Mouse (Mus musculus) adrenal gland, postnatal 36 days (tissue): ENCODE data around the gene Reep6. TPM values are rescaled to one million over a fixed set of nuclear protein-coding genes. Genes with fewer than 3 reads are reported as not detected.

ENCODE experiments used
- DNase-seq, 2 experiments: peaks; one replicate each; pipeline ENCODE4 v3.0.0; 2021; ENCODE audit warnings: mixed read lengths in 1 of 2
- long read RNA-seq, 2 experiments: library from polyadenylated mRNA; stranded (forward); transcript quantifications; one replicate each; pipeline ENCODE4 v2.0.0; 2021; ENCODE audit warnings: borderline sequencing depth in 2 of 2
- total RNA-seq, 2 experiments: library from RNA; stranded (reverse); gene quantifications; 2 replicates each; pipeline ENCODE4 v1.2.3; 2021

Reep6 gene
- 10 to 100 TPM; 11.0 to 13.7 TPM for total RNA-seq
- long read RNA-seq, experiment 1, transcript Reep6-203 (5 exons, 2,127 nt) = major isoform, 18 of 20 reads
- long read RNA-seq, experiment 1, partial matches to known transcripts = 1 of 20 reads
- long read RNA-seq, experiment 1, other reads (novel, unspliced or antisense) = 1 of 20 reads
- long read RNA-seq, experiment 2, transcript Reep6-203 (5 exons, 2,127 nt) = major isoform, 11 of 15 reads
- long read RNA-seq, experiment 2, partial matches to known transcripts = 3 of 15 reads
- long read RNA-seq, experiment 2, other reads (novel, unspliced or antisense) = 1 of 15 reads

DNA sequence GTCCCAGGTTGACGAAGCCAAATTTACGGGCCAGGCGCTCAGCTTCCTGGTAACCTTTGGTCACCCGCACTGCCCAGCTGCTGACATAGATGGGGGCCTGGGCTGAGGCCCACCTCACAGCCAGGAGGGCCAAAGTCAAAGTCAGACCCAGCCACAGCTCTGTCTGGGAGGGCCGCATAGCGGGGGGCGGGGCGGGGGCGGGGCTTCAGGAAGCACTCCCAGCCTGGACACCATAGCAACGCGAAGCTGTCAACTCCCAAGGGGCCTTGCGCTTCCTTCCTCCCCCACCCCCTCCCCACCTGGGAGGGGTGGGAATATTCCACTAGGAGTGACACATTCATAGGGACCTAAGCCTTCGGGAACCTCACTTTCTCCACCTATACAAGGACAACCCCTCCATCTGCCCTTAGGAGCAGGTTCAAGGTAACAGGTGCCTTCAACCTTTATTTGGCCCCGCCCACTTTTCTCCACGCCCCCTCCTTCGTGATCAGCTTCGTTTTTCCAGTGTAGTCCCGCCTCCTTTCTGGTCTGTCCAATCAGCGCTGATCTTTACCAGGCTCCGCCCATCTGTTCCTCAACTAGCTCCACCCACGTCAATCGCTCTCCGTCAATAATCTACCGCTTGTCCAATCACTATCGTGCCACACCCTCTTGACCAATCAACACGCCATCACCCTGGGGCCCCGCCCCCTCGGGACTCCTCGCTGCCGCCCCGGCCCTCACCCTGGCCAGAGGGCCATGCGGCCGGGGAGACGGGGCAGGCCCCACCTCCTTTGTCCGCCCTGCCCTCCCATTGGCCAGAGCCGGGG is at the start of gene Reep6, which contains the start of gene Pcsk4:
Gene Reep6 (plus strand): TSS at position 681 of the 809 bp plus-strand sequence.
Gene Pcsk4 (minus strand): TSS at position 226 of the 809 bp plus-strand sequence.
- DNase-seq = peak; percentile 95 to 99

- peak; percentile 70 to 73 for DNase-seq
Measured at GRCm38 (mm10) chr10:80281304-80281703, 48.4 kb upstream of the Reep6 start.

GRCm38 (mm10) chr10:80281921-80282371 is 47.8 kb upstream of the Reep6 start:
- DNase-seq = peak; percentile 53 to 81

- no peak for DNase-seq
Measured at GRCm38 (mm10) chr10:80282481-80283441, 47.0 kb upstream of the Reep6 start.

DNA sequence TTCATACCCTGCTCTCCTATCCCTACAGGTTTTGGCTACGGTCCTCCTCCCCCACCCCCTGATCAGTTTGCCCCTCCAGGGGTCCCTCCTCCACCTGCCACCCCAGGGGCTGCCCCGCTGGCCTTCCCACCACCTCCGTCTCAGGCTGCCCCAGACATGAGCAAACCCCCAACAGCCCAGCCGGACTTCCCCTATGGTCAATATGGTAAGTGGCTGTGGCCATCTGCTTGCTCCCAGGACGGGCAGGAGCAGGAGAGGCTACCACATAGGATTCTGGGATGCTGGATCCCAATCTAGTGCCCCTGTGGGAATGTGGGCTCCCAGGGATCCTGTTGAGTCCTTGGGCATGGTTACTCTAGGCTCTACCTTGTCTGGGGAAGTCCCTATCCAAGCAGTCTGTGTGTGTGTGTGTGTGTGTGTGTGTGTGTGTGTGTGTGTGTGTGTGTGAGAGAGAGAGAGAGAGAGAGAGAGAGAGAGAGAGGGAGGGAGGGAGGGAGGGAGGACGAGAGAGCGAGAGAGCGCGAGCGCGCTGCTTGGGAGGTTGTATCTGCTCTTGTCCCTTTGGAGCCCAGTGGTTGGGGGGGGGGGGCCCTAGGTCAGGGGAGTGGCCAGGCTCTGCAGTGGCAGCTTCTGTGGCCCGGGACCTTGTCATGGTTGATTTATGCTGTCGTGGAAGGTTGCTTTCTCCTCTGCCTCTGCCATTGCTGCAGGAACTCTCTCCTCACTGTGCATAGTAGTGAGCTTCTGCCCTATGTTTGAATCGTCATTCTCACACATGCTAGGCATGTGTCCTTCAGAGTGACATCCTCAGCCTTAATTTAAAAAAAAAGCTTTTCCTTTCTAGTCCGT is 44.3 kb upstream of the Reep6 start:
- peak; percentile 75 to 79 for DNase-seq

- DNase-seq = no peak
Measured at GRCm38 (mm10) chr10:80288097-80288496, 41.7 kb upstream of the Reep6 start.

- no peak for DNase-seq
Measured at GRCm38 (mm10) chr10:80288657-80289056, 41.1 kb upstream of the Reep6 start.

GRCm38 (mm10) chr10:80292251-80293146 is 37.3 kb upstream of the Reep6 start, which contains the start of gene Rps15:
Gene Rps15, plus strand, starts transcription at chr10:80292453.
- peak; percentile 96 to 98 for DNase-seq

DNA sequence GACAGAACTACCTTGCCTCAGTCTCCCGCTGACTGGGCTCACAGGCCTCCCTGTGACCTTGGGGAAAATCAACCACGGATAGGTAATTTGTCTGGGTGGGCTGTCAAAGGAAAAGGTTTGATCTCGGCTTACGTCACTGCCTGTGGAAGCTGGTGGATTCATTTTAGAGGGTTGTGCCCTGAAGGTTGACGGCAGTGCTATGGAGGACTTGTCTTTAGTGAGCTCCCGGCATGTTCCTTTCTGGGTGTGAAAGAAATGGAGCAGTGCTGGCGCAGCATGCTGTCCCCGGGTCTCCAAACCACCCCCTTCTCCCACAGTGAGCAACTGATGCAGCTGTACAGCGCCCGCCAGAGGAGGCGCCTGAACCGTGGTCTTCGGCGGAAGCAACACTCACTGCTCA is 36.4 kb upstream of the Reep6 start:
- DNase-seq = no peak

DNA sequence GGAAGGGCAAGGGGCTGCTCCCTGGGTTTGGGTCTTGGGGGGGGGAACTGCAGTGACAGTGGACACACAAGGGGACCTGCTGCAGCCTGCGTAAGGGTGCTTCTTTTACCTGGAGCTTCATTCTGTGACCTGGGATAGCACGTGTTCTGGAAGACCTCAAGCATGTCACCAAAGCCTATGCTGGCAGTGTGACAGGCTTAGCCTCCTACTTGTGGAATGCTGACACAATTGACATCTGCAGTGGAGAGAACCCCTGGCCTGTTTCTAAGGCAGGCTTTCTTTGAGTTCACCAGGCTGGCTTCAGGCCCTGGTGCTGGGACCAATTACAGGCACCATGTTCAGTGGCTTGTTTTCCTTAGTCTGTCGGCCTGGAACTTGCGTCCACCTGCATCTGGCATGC is 35.4 kb upstream of the Reep6 start:
- DNase-seq = no peak

- no peak for DNase-seq
Measured at GRCm38 (mm10) chr10:80294788-80295303, 34.9 kb upstream of the Reep6 start.

DNA sequence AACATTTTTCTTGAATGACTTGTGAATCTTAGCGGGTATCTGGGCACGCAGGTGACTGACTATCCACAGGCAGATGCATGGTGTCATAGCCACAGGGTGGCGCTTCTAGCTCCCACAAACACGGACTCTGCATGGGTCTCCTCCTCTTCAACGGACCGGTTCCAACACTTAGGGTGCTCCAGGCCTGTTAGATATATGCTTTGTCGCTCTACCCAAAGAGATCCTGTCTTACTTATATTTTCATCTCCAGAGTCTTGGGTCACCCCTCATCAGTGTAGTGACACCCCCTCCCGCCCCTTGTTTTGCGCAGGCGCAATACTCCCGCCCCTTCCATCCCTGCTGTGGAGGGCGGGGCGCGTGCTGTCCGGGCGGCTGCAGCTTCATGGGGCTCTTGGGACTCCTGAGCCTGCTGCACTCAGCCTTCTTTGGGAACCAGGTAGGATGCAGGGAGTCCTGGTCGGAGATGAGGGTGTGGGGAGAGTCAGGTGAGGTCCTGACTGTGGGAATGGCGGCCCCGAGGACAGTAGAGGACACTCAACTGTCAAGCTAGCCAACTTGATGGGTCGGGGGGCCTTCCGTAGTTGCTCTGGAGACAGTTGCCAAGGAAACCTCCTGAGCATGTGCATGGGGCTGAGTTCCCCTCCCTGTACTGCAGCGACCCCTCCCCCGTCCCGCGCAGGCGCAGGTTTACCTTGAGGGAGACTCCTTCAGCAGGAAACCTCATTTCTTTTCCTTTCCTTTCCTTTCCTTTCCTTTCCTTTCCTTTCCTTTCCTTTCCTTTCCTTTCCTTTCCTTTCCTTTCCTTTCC is 33.9 kb upstream of the Reep6 start, which contains the start of gene Apc2:
Gene Apc2 (plus strand): TSS at position 360 of the 808 bp plus-strand sequence.
- DNase-seq = peak; percentile 78 to 85

DNA sequence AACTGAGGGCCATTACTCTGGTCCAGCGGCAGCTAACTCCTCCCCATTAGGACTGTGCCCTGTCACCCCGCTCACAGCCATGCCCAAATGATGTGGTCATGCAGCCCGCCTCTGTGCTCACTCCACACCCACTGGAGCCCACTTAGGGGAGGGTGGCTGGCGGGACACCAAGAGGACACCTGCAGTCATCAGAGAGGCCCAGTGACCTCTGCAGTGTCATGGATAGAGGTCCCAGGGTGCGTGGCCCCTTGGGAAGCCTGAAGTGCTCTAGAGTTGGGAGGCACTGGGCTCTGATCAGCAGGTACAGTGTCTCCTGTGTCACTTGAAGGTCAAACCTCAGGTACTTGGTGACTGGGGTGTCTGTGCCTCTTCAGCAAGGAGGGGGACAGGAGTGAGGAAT is 32.9 kb upstream of the Reep6 start:
- DNase-seq = no peak

DNA sequence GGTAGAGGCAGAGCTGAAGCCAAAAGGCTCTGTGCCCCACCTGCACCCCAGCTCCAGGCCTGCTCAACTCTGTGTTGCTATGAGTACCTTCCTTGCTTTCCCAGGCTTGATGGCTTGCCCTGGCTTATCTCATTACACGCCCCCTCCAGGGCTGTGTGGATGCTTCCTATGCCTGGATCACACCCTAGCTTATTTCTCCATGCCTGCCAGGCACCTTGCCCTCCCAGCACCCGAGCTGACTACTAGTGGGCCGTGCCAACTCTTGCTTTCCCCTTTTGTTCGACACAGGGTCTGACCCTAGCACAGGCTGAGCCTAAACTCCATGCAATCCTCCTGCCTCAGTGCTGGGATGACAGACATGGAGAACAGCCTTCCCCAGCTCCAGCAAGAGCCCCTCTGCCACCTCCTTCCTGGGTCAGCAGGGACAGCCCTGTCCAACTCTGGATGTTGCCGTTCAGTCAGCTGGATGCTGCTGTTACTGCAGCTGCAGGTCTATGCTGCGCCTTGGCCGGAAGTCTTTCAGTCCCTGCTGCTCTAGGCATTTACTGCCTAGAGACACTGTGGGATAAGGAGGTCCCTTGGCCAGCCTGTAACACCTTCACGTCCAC is 32.1 kb upstream of the Reep6 start:
- no peak for DNase-seq

GRCm38 (mm10) chr10:80298571-80299281 is 31.0 kb upstream of the Reep6 start:
- DNase-seq = peak in 1 of 2 experiments; percentile 41

- no peak for DNase-seq
Measured at GRCm38 (mm10) chr10:80299301-80299700, 30.5 kb upstream of the Reep6 start.

GRCm38 (mm10) chr10:80299824-80300223 is 29.9 kb upstream of the Reep6 start:
- DNase-seq = no peak
